Mouse (Mus musculus) ES-Bruce4 (cell line): ENCODE results near the gene Sf3b1.

Source experiments
- CTCF ChIP-seq: IDR thresholded peaks from one replicate; pipeline ENCODE4 v1.8.1; 2011; ENCODE audit warnings: low read depth, low read length
- POLR2A ChIP-seq: IDR thresholded peaks from one replicate; pipeline ENCODE4 v1.8.1; 2011; ENCODE audit warnings: low read length; ENCODE audit not compliant: insufficient read depth

DNA sequence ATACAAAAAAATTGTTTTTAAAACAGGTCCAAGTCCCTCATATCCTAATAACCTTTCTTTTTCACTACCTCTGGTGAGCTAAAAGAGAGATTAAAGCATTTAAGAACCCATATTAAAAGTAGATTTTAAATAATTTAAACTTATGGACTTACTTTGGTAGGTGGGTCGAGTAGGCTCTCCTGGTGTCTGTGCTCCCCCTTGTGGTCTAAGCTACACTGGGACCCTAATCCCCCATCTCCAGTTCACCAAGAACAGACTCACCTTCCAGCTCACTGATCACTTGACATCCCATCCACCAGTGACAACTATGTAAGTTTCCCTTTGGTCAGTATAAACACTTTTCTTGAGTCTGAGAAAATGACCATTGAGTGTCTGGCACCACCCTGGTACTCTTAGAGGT lies 15.0 kb upstream of the Sf3b1 start:
- peak; percentile 44 for TF ChIP-seq CTCF
- TF ChIP-seq POLR2A = no peak
